Mouse (Mus musculus): ENCODE results near the gene Fancm.
"Not testable (repeated sequence)": the region's sequence is repeated elsewhere in the genome, so short reads cannot be mapped to it uniquely, and the experiment has no call there.

The Fancm gene

GRCm38 (mm10) chr12:65119451-65119850, 44.0 kb downstream of the Fancm start:
- no peak for DNase-seq (ENCODE audit: low spot score)

- DNase-seq (ENCODE audit: low spot score) = not testable (repeated sequence)
Observed at GRCm38 (mm10) chr12:65136121-65136520, 60.7 kb downstream of the Fancm start.

GRCm38 (mm10) chr12:65172021-65172951, 96.9 kb downstream of the Fancm start, which contains the start of gene Mis18bp1:
Gene Mis18bp1 (minus strand): TSS chr12:65172604.
- DNase-seq (ENCODE audit: low spot score) = peak; percentile 92

GRCm38 (mm10) chr12:65172959-65173358, 97.6 kb downstream of the Fancm start:
- not testable (repeated sequence) for DNase-seq (ENCODE audit: low spot score)

- no peak for DNase-seq (ENCODE audit: low spot score)
Observed at GRCm38 (mm10) chr12:65173736-65174135, 98.3 kb downstream of the Fancm start.

Data from c-Kit-positive CD71-positive TER-119-positive erythroid progenitor cells, embryonic 14.5 days (primary cell).